ENCODE assay signal across 29 mouse cellular contexts in the genomic region with DNA sequence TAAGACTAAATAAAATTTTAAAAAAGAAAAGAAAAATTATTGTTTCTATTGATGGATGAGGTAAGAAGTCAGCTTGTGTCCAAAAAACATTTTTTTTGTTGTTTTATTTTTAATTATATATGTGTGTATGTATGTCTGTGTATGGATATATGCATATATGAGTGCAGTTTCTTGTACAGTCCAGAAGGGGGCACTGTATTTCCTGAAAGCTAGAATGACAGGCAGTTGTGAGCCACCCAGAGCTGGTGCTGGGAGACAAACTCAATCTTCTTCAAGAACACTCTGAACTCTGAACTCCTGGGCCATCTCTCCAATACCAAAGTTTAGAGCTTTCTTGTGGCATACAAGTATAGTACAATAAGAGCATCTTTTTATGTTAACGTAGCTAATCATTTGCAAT. TPM values are rescaled to one million over a fixed set of nuclear protein-coding genes. Genes with fewer than 3 reads are reported as not detected.
DNase-seq lines count a peak whose midpoint lies in the region; ATAC-seq and TF ChIP-seq lines count a peak whose summit lies in the region.
"Had no signal": no experiment of that assay in that cellular context is flagged by ENCODE, and none has a peak within 500 bp of the region (broad histone marks: within the 10 kb centered on the region; RNA-seq: fewer than 3 reads in every experiment).

No protein-coding gene starts in this region.

- TF ChIP-seq POLR2A in ES-Bruce4 (IDR thresholded peaks at IDR 0.05; ENCODE audit: insufficient read depth, low read length), result no peak

- H3K36me3 ChIP-seq in E14TG2a.4 (ENCODE audit: insufficient read depth, low read length), result peaks cover 5% of the 10 kb centered on the region; the same call in 1 of the 2 replicates
- H3K36me3 ChIP-seq in ES-Bruce4 (ENCODE audit: control insufficient read depth, insufficient read depth, low read length, poor library complexity, severe bottlenecking), result peaks cover 2% of the 10 kb centered on the region; the same call in 1 of the 2 replicates
- H3K36me3 ChIP-seq in intestine, embryonic 15.5 days, result no peaks in the 10 kb centered on the region
- H3K36me3 ChIP-seq: embryonic facial prominence, embryonic 10.5 days; embryonic facial prominence, embryonic 13.5 days; forebrain, embryonic 12.5 days; hindbrain, embryonic 13.5 days had no signal

- 89% methylated on average over 1 of the region's 1 CpGs for WGBS in intestine, embryonic 15.5 days

- H3K27me3 ChIP-seq in E14TG2a.4 (ENCODE audit: insufficient read depth, low read length) (no peaks in the 10 kb centered on the region), ES-Bruce4 (ENCODE audit: control insufficient read depth, insufficient read depth, low read length, poor library complexity, severe bottlenecking) (no peaks in the 10 kb centered on the region), Patski (no peaks in the 10 kb centered on the region)
- no peaks in the 10 kb centered on the region for H3K27me3 ChIP-seq in intestine, embryonic 15.5 days (replicated peaks)
- H3K27me3 ChIP-seq: embryonic facial prominence, embryonic 13.5 days; forebrain, embryonic 12.5 days; hindbrain, embryonic 13.5 days had no signal

- in situ Hi-C loops in Patski (cut with MboI; ENCODE audit: low pct_unique_long_range_greater_than_20kb), result no loop called here

- CTCF ChIA-PET in Patski (lab: Charles Lee), result interaction anchor here (0.9 to 1.4 kb wide), 5 partner anchors 10 to 171 kb away, joined by 3 to 4 read pairs (median 3); no protein-coding TSS in a partner anchor

- POLR2A ChIA-PET in Patski (lab: Charles Lee), result interaction anchor here (1.2 kb wide), 1 partner anchor 76 kb away, joined by 4 read pairs; no protein-coding TSS in a partner anchor

- ATAC-seq in Patski, result no peak
- no peak for ATAC-seq in intestine, embryonic 15.5 days
- ATAC-seq: activated CD4-positive, CD25-positive, alpha-beta regulatory T cell, adult 4 months; CD4-positive, CD25-positive, alpha-beta regulatory T cell, adult 4 months; forebrain, embryonic 16.5 days; hindbrain, embryonic 16.5 days; intestine, embryonic 16.5 days had no signal

- TF ChIP-seq EP300 in ES-Bruce4 (IDR thresholded peaks at IDR 0.05; ENCODE audit: insufficient read depth, low read depth, low read length), result no peak

- DNase-seq in layer of hippocampus, adult 2 months (ENCODE audit: low spot score in 2 of 2), result no peak
- DNase-seq in layer of hippocampus, postnatal 14 days (ENCODE audit: low spot score in 2 of 2), result no peak
- DNase-seq in Patski (ENCODE audit: low read depth, low spot score), result no peak
- no peak for DNase-seq in kidney, postnatal 4 days
- no peak for DNase-seq in left cerebral cortex, postnatal 10 days (ENCODE audit: extremely low spot score in 1 of 2, low spot score in 2 of 2)
- DNase-seq: adrenal gland, adult 8-10 months; adrenal gland, postnatal 25 days; cerebellum, adult 11-12 months; cerebellum, adult 8-10 months; cerebellum, postnatal 10 days; cerebellum, postnatal 36 days; embryo, embryonic 11 days; gastrocnemius, adult 2 months; gastrocnemius, postnatal 14 days; heart, adult 18-20 months had no signal

- peak; percentile 14; the same call in 1 of the 2 replicates for TF ChIP-seq CTCF in layer of hippocampus, adult 2 months (conservative IDR thresholded peaks at IDR 0.05)
- TF ChIP-seq CTCF in E14TG2a.4 (conservative IDR thresholded peaks at IDR 0.05; ENCODE audit: low read length), result peak; percentile 68
- no peak for TF ChIP-seq CTCF in ES-Bruce4 (IDR thresholded peaks at IDR 0.05; ENCODE audit: low read depth, low read length)
- TF ChIP-seq CTCF in Patski (IDR thresholded peaks at IDR 0.05), result peak; percentile 53

- H3K4me1 ChIP-seq in E14TG2a.4 (replicated peaks; ENCODE audit: low read depth, low read length) (peaks cover 64% of the 10 kb centered on the region), ES-Bruce4 (ENCODE audit: control insufficient read depth, insufficient read depth, low read length) (peaks cover 3% of the 10 kb centered on the region)
- H3K4me1 ChIP-seq in intestine, embryonic 15.5 days (replicated peaks), result no peaks in the 10 kb centered on the region
- H3K4me1 ChIP-seq: forebrain, embryonic 12.5 days; hindbrain, embryonic 13.5 days had no signal

- H3K27ac ChIP-seq in layer of hippocampus, adult 2 months, result no peak overlapping the region
- peak overlapping the region; percentile 59; the same call in 1 of the 2 replicates for H3K27ac ChIP-seq in ES-Bruce4 (ENCODE audit: insufficient read depth, low read length)
- no peak overlapping the region for H3K27ac ChIP-seq in intestine, embryonic 15.5 days
- H3K27ac ChIP-seq: embryonic facial prominence, embryonic 10.5 days; embryonic facial prominence, embryonic 13.5 days; forebrain, embryonic 12.5 days; gastrocnemius, adult 2 months; hindbrain, embryonic 13.5 days had no signal

- intact Hi-C loops in left cerebral cortex, postnatal 10 days (cut with DNase I), result no loop called here

- H3K4me3 ChIP-seq in layer of hippocampus, adult 2 months, result no peak overlapping the region
- no peak overlapping the region for H3K4me3 ChIP-seq in E14TG2a.4 (replicated peaks; ENCODE audit: low read length)
- H3K4me3 ChIP-seq in ES-Bruce4 (ENCODE audit: low read depth, low read length), result no peak overlapping the region
- H3K4me3 ChIP-seq in intestine, embryonic 15.5 days (replicated peaks), result no peak overlapping the region
- H3K4me3 ChIP-seq: embryonic facial prominence, embryonic 10.5 days; embryonic facial prominence, embryonic 13.5 days; erythroblast, embryonic 14.5 days; forebrain, embryonic 12.5 days; gastrocnemius, adult 2 months; hindbrain, embryonic 13.5 days had no signal

- no peak overlapping the region for H3K4me2 ChIP-seq in intestine, embryonic 15.5 days (replicated peaks)
- H3K4me2 ChIP-seq: embryonic facial prominence, embryonic 13.5 days; forebrain, embryonic 12.5 days; heart, embryonic 11.5 days; hindbrain, embryonic 13.5 days had no signal

- H3K9me3 ChIP-seq in E14TG2a.4 (ENCODE audit: low read length) (peaks cover 19% of the 10 kb centered on the region), ES-Bruce4 (replicated peaks; ENCODE audit: control insufficient read depth, insufficient read depth, low read length, poor library complexity, severe bottlenecking) (peaks cover 12% of the 10 kb centered on the region)
- H3K9me3 ChIP-seq in intestine, embryonic 15.5 days, result no peaks in the 10 kb centered on the region
- H3K9me3 ChIP-seq: forebrain, embryonic 12.5 days had no signal

- no peak overlapping the region for H3K9ac ChIP-seq in ES-Bruce4 (ENCODE audit: low read depth, poor library complexity, severe bottlenecking)
- H3K9ac ChIP-seq in intestine, embryonic 15.5 days, result no peak overlapping the region
- H3K9ac ChIP-seq: embryonic facial prominence, embryonic 13.5 days; forebrain, embryonic 12.5 days; hindbrain, embryonic 13.5 days had no signal

RNA-seq across cellular contexts. Expression of a gene that starts 32.1 kb away (rescaled TPM):
- total RNA-seq in layer of hippocampus, adult 2 months (2021), result 10 to 100 TPM; 63.8 to 69.1 TPM
- total RNA-seq in layer of hippocampus, postnatal 14 days (2021), result 10 to 100 TPM; 62.0 to 62.9 TPM
- polyA plus RNA-seq in ES-Bruce4 (2011; ENCODE audit: insufficient read depth, insufficient read length, low read depth, missing spikeins), result 186 and 192 TPM in 2 replicates
- 135 TPM for polyA plus RNA-seq in Patski (2021)
- 10 to 100 TPM; 69.6 to 77.7 TPM for total RNA-seq in left cerebral cortex, postnatal 10 days (2021)
- polyA plus RNA-seq in intestine, embryonic 15.5 days (2015; fragmentation: Nextera tagmentation; extraction: Ambion mirVana), result 179 and 189 TPM in 2 replicates
